Mouse (Mus musculus) CD8-positive naive resting alpha-beta T cell, adult 2 months (primary cell): ENCODE measurements around the gene Stoml1.

Experiments used
- DNase-seq, 2 experiments: peaks; one replicate each; pipeline ENCODE4 v3.0.0; 2022; ENCODE audit warnings: low read depth in 2 of 2, low spot score in 2 of 2

Stoml1 gene

GRCm38 (mm10) chr9:58299356-58299799 lies 46.4 kb downstream of the Stoml1 start:
- DNase-seq = no peak

DNA sequence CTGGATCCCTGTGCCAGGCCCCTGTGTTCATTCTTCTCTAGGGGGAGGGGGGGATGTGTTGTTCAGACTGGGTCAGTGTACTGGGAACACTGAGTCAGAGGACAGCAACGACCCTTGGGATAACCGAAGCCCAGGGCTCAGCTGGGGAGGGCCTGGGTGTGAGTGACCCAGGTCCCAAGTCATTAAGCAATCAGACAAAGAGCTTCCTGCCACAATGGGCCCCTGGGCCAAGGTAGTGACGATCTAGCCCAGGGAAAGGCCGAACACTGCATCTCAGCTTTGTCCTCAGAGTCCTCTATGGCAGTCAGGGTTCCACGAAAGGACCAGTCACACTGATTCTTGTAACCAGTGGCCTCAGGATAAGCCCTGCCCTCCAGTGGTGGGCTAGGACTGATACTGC lies 50.2 kb downstream of the Stoml1 start:
- DNase-seq = no peak

DNA sequence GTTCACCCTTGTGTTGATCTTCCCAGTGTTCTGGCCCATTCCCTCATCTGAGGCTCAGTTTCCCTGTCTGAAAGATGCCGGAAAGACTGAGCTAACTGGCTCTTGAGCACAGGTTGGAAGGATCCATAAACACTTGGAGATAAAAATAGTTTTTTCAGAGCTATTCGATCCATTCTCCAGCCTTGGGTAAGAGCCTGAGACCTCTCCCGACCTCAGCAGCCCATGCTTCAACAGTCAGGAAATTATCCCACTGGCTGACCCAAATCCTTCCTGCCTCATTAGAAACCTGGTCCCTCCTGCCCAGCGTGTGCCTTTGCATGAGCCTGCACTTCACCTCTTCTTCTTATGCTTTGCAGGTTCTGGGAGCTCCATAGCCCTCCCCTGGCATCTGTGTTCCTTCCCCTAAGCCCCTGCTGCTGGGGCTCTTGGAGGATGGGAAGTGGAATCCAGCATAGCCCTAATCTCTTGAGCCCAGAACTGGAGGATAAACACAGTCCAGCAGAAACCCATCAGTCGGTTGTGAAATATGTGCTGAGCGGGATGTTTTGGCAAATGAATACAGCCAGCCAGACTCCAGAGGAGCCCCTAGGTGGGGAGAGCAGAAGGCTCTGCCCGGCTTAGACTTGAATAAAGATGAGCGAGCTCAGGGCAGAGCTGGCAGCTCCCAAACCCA lies 50.8 kb downstream of the Stoml1 start:
- no peak for DNase-seq

DNA sequence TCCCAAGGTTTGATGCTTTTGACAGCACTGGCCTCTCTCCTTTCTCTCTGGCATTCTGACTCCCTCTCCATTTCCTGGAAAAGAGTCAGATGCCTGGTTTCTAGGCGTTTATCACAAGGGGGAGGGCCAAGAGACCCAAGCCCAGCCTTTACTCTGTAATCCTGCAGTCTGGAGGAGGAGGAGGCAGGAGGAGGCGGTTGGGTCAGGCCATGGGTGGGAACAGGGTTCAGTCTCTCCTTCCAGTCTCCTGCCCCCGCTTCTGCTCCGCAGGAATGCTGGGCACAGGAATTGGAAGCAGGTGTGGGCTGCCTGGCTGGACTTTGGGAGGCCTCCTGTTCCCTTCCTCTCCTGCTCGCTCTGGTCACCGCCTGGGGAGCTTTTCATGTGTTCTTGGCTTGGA lies 52.7 kb downstream of the Stoml1 start:
- no peak for DNase-seq

GRCm38 (mm10) chr9:58308395-58308794 lies 55.4 kb downstream of the Stoml1 start:
- DNase-seq = no peak

GRCm38 (mm10) chr9:58310043-58310660 lies 57.2 kb downstream of the Stoml1 start:
- no peak for DNase-seq

DNA sequence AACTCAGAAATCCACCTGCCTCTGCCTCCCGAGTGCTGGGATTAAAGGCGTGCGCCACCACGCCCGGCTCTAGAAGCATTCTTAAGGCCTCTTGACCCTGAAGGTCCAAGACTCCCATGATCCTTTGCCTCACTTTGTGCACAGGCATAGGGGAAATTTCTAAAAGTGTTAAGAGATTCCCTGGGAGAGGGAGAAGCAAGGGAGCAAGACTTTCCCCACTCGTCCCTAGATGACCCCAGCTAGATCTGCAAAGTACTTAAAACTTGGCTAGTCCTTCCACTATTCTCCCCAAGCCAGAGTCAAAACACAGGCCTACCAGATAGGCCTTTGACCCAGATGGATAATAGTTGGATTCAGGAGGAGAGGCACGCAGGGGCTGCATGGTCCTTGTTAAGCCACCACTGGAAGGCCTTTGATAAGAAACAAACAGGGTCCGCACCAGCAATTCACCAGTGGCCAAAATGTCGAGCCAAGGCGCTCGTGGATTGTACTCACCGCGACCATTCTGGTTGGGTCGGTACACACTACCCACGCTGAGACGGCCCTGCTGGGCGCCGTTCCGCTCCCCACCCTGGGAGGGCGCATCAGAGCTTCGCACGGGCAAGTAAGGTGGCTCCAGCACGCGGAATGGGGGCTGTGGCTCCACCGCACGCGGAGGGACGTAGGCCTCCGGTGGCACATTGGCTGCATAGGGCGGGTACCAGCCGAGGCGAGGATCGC lies 58.4 kb downstream of the Stoml1 start:
- DNase-seq = no peak
